Mouse (Mus musculus): ENCODE measurements around the gene Tat. TPM values are rescaled to one million over a fixed set of nuclear protein-coding genes. Genes with fewer than 3 reads are reported as not detected.

Tat gene
- polyA plus RNA-seq, 1 experiment from 2014 or later: not detected

GRCm38 (mm10) chr8:109972901-109973300 lies 17.3 kb upstream of the Tat start:
- Histone ChIP-seq H3K4me3 (ENCODE audit: low read length) (no peak overlapping the region), H3K4me1 (ENCODE audit: insufficient read depth, low read length) (no peaks in the 10 kb centered on the region), H3K4me2 (replicated peaks; ENCODE audit: low read depth, low read length) (no peak overlapping the region), H3K27me3 (ENCODE audit: insufficient read depth, low read length) (peaks cover 21% of the 10 kb centered on the region), H3K27ac (ENCODE audit: low read length) (no peak overlapping the region), H3K9ac (replicated peaks; ENCODE audit: low read length) (no peak overlapping the region), H3K9me3 (ENCODE audit: low read length) (peaks cover 19% of the 10 kb centered on the region; the same call in 1 of the 2 replicates), H3K36me3 (ENCODE audit: insufficient read depth, low read length) (no peaks in the 10 kb centered on the region)
- WGBS: 83% methylated on average over 4 of the region's 4 CpGs
- no peak for ATAC-seq (ENCODE audit: low FRiP score, low TSS enrichment)

GRCm38 (mm10) chr8:109979339-109979738 lies 10.9 kb upstream of the Tat start:
- no peak for ATAC-seq (ENCODE audit: low FRiP score, low TSS enrichment)
- H3K4me3 ChIP-seq (ENCODE audit: low read length): no peak overlapping the region
- H3K27ac ChIP-seq (ENCODE audit: low read length): no peak overlapping the region
- H3K36me3 ChIP-seq (ENCODE audit: insufficient read depth, low read length): no peaks in the 10 kb centered on the region
- no peak overlapping the region for H3K4me2 ChIP-seq (replicated peaks; ENCODE audit: low read depth, low read length)
- H3K9ac ChIP-seq (replicated peaks; ENCODE audit: low read length): no peak overlapping the region
- 74% methylated on average over 6 of the region's 6 CpGs for WGBS
- peaks cover 19% of the 10 kb centered on the region; the same call in 1 of the 2 replicates for H3K9me3 ChIP-seq (ENCODE audit: low read length)
- H3K27me3 ChIP-seq (ENCODE audit: insufficient read depth, low read length): peaks cover 19% of the 10 kb centered on the region
- H3K4me1 ChIP-seq (ENCODE audit: insufficient read depth, low read length): no peaks in the 10 kb centered on the region

- no peak overlapping the region for H3K27ac ChIP-seq (ENCODE audit: low read length)
- H3K9me3 ChIP-seq (ENCODE audit: low read length): no peaks in the 10 kb centered on the region
- H3K4me1 ChIP-seq (ENCODE audit: insufficient read depth, low read length): no peaks in the 10 kb centered on the region
- H3K4me3 ChIP-seq (ENCODE audit: low read length): no peak overlapping the region
- no peaks in the 10 kb centered on the region for H3K36me3 ChIP-seq (ENCODE audit: insufficient read depth, low read length)
- H3K27me3 ChIP-seq (ENCODE audit: insufficient read depth, low read length): peaks cover 19% of the 10 kb centered on the region
- WGBS: 78% methylated on average over 15 of the region's 15 CpGs
- no peak overlapping the region for H3K9ac ChIP-seq (replicated peaks; ENCODE audit: low read length)
- no peak overlapping the region for H3K4me2 ChIP-seq (replicated peaks; ENCODE audit: low read depth, low read length)
- ATAC-seq (ENCODE audit: low FRiP score, low TSS enrichment): no peak
These were observed 7.7 kb upstream of the Tat start for GRCm38 (mm10) chr8:109982386-109983105.

GRCm38 (mm10) chr8:109983944-109984343 lies 6.3 kb upstream of the Tat start:
- WGBS: 41% methylated on average over 5 of the region's 5 CpGs
- Histone ChIP-seq H3K9me3 (ENCODE audit: low read length) (no peaks in the 10 kb centered on the region), H3K4me3 (ENCODE audit: low read length) (no peak overlapping the region), H3K27me3 (ENCODE audit: insufficient read depth, low read length) (peaks cover 19% of the 10 kb centered on the region), H3K4me2 (replicated peaks; ENCODE audit: low read depth, low read length) (no peak overlapping the region), H3K4me1 (ENCODE audit: insufficient read depth, low read length) (no peaks in the 10 kb centered on the region), H3K9ac (replicated peaks; ENCODE audit: low read length) (no peak overlapping the region), H3K27ac (ENCODE audit: low read length) (no peak overlapping the region), H3K36me3 (ENCODE audit: insufficient read depth, low read length) (no peaks in the 10 kb centered on the region)
- no peak for ATAC-seq (ENCODE audit: low FRiP score, low TSS enrichment)

GRCm38 (mm10) chr8:109986384-109986783 lies 3.9 kb upstream of the Tat start:
- Histone ChIP-seq H3K27me3 (ENCODE audit: insufficient read depth, low read length) (peaks cover 15% of the 10 kb centered on the region), H3K4me3 (ENCODE audit: low read length) (no peak overlapping the region), H3K4me1 (ENCODE audit: insufficient read depth, low read length) (no peaks in the 10 kb centered on the region), H3K27ac (ENCODE audit: low read length) (no peak overlapping the region), H3K9ac (replicated peaks; ENCODE audit: low read length) (no peak overlapping the region), H3K36me3 (ENCODE audit: insufficient read depth, low read length) (no peaks in the 10 kb centered on the region), H3K9me3 (ENCODE audit: low read length) (no peaks in the 10 kb centered on the region), H3K4me2 (replicated peaks; ENCODE audit: low read depth, low read length) (no peak overlapping the region)
- no peak for ATAC-seq (ENCODE audit: low FRiP score, low TSS enrichment)
- 50% methylated on average over 7 of the region's 7 CpGs for WGBS

- Histone ChIP-seq H3K9ac (replicated peaks; ENCODE audit: low read length) (no peak overlapping the region), H3K27me3 (ENCODE audit: insufficient read depth, low read length) (peaks cover 9% of the 10 kb centered on the region), H3K4me2 (replicated peaks; ENCODE audit: low read depth, low read length) (no peak overlapping the region), H3K4me1 (ENCODE audit: insufficient read depth, low read length) (no peaks in the 10 kb centered on the region), H3K36me3 (ENCODE audit: insufficient read depth, low read length) (no peaks in the 10 kb centered on the region), H3K27ac (ENCODE audit: low read length) (no peak overlapping the region), H3K9me3 (ENCODE audit: low read length) (no peaks in the 10 kb centered on the region), H3K4me3 (ENCODE audit: low read length) (no peak overlapping the region)
- 85% methylated on average over 7 of the region's 7 CpGs for WGBS
- no peak for ATAC-seq (ENCODE audit: low FRiP score, low TSS enrichment)
These were observed 2.5 kb upstream of the Tat start for GRCm38 (mm10) chr8:109987776-109988175.

GRCm38 (mm10) chr8:109989151-109989550 lies 1.1 kb upstream of the Tat start:
- WGBS: 85% methylated on average over 8 of the region's 8 CpGs
- Histone ChIP-seq H3K27me3 (ENCODE audit: insufficient read depth, low read length) (peaks cover under 1% of the 10 kb centered on the region), H3K4me2 (replicated peaks; ENCODE audit: low read depth, low read length) (no peak overlapping the region), H3K9ac (replicated peaks; ENCODE audit: low read length) (no peak overlapping the region), H3K27ac (ENCODE audit: low read length) (no peak overlapping the region), H3K36me3 (ENCODE audit: insufficient read depth, low read length) (no peaks in the 10 kb centered on the region), H3K9me3 (ENCODE audit: low read length) (no peaks in the 10 kb centered on the region), H3K4me1 (ENCODE audit: insufficient read depth, low read length) (no peaks in the 10 kb centered on the region), H3K4me3 (ENCODE audit: low read length) (no peak overlapping the region)
- ATAC-seq (ENCODE audit: low FRiP score, low TSS enrichment): no peak

- Histone ChIP-seq H3K36me3 (ENCODE audit: insufficient read depth, low read length) (no peaks in the 10 kb centered on the region), H3K9me3 (ENCODE audit: low read length) (no peaks in the 10 kb centered on the region), H3K4me2 (replicated peaks; ENCODE audit: low read depth, low read length) (no peak overlapping the region), H3K27me3 (ENCODE audit: insufficient read depth, low read length) (peaks cover 3% of the 10 kb centered on the region; the same call in 1 of the 2 replicates), H3K27ac (ENCODE audit: low read length) (no peak overlapping the region), H3K4me3 (ENCODE audit: low read length) (no peak overlapping the region), H3K9ac (replicated peaks; ENCODE audit: low read length) (no peak overlapping the region), H3K4me1 (ENCODE audit: insufficient read depth, low read length) (no peaks in the 10 kb centered on the region)
- ATAC-seq (ENCODE audit: low FRiP score, low TSS enrichment): no peak
- 74% methylated on average over 5 of the region's 5 CpGs for WGBS
These were observed 1.9 kb downstream of the Tat start for GRCm38 (mm10) chr8:109992166-109992565.

- H3K9me3 ChIP-seq (ENCODE audit: low read length): no peaks in the 10 kb centered on the region
- H3K4me2 ChIP-seq (replicated peaks; ENCODE audit: low read depth, low read length): no peak overlapping the region
- WGBS: 88% methylated on average over 1 of the region's 1 CpGs
- no peak overlapping the region for H3K4me3 ChIP-seq (ENCODE audit: low read length)
- 0 out of 2 replicates have a peak, but pooled peaks cover 3% of the 10 kb centered on the region for H3K27me3 ChIP-seq (ENCODE audit: insufficient read depth, low read length)
- no peak overlapping the region for H3K9ac ChIP-seq (replicated peaks; ENCODE audit: low read length)
- H3K36me3 ChIP-seq (ENCODE audit: insufficient read depth, low read length): no peaks in the 10 kb centered on the region
- no peak overlapping the region for H3K27ac ChIP-seq (ENCODE audit: low read length)
- no peaks in the 10 kb centered on the region for H3K4me1 ChIP-seq (ENCODE audit: insufficient read depth, low read length)
- ATAC-seq (ENCODE audit: low FRiP score, low TSS enrichment): no peak
These were observed 2.7 kb downstream of the Tat start for GRCm38 (mm10) chr8:109992951-109993350.

- Histone ChIP-seq H3K27ac (ENCODE audit: low read length) (no peak overlapping the region), H3K4me1 (ENCODE audit: insufficient read depth, low read length) (no peaks in the 10 kb centered on the region), H3K4me3 (ENCODE audit: low read length) (no peak overlapping the region), H3K36me3 (ENCODE audit: insufficient read depth, low read length) (no peaks in the 10 kb centered on the region), H3K27me3 (ENCODE audit: insufficient read depth, low read length) (0 out of 2 replicates have a peak, but pooled peaks cover 3% of the 10 kb centered on the region), H3K4me2 (replicated peaks; ENCODE audit: low read depth, low read length) (no peak overlapping the region), H3K9me3 (ENCODE audit: low read length) (no peaks in the 10 kb centered on the region), H3K9ac (replicated peaks; ENCODE audit: low read length) (no peak overlapping the region)
- ATAC-seq (ENCODE audit: low FRiP score, low TSS enrichment): no peak
- WGBS: 90% methylated on average over 9 of the region's 9 CpGs
These were observed 7.1 kb downstream of the Tat start for GRCm38 (mm10) chr8:109997381-109997780.

All from kidney, embryonic 16.5 days (tissue).